Mouse (Mus musculus) ES-E14 (cell line): ENCODE data around the gene Satb2. TPM values are rescaled to one million over a fixed set of nuclear protein-coding genes. Genes with fewer than 3 reads are reported as not detected.

Experiments used
- DNase-seq: peaks from one replicate; pipeline ENCODE4 v3.0.0-alpha.2; 2013; ENCODE audit warnings: low read depth, low spot score
- H3K27ac ChIP-seq: 2 replicates; pipeline ENCODE4 v1.5.1; 2012; ENCODE audit warnings: low read depth, mild to moderate bottlenecking, low read length, moderate library complexity, mixed read lengths; ENCODE audit not compliant: poor library complexity, insufficient read depth, severe bottlenecking
- H3K36me3 ChIP-seq: 2 replicates; pipeline ENCODE4 v1.6.1; 2012; ENCODE audit warnings: mild to moderate bottlenecking, low read length, moderate library complexity, mixed read lengths; ENCODE audit not compliant: control insufficient read depth, poor library complexity, insufficient read depth, severe bottlenecking
- H3K4me1 ChIP-seq, 2 experiments: fragments of 150-350 bp in 1 of 2; sonication (generic) in 1 of 2; 2 replicates each; pipeline ENCODE4 v1.6.1; 2012; ENCODE audit warnings: low read length in 2 of 2, mild to moderate bottlenecking in 1 of 2, mixed read lengths in 1 of 2; ENCODE audit not compliant: control insufficient read depth in 2 of 2, insufficient read depth in 2 of 2, poor library complexity in 1 of 2
- H3K4me3 ChIP-seq, 2 experiments: fragments of 150-350 bp in 1 of 2; sonication (generic) in 1 of 2; 2 replicates each; pipeline ENCODE4 v1.5.1; 2012; ENCODE audit warnings: low read length in 2 of 2, low read depth in 1 of 2, mild to moderate bottlenecking in 1 of 2, mixed read lengths in 1 of 2; ENCODE audit not compliant: insufficient read depth in 1 of 2, poor library complexity in 1 of 2, severe bottlenecking in 1 of 2
- H3K9ac ChIP-seq: 2 replicates; pipeline ENCODE4 v1.6.1; 2012; ENCODE audit warnings: low read depth, mild to moderate bottlenecking, low read length, mixed read lengths; ENCODE audit not compliant: poor library complexity, insufficient read depth, severe bottlenecking
- H3K9me3 ChIP-seq: fragments of 150-350 bp; sonication (generic); 2 replicates; pipeline ENCODE4 v1.6.1; 2012; ENCODE audit warnings: low read depth, mild to moderate bottlenecking, low read length; ENCODE audit not compliant: control insufficient read depth, insufficient read depth
- CHD2 ChIP-seq: IDR thresholded peaks from 2 replicates; pipeline ENCODE4 v1.6.1; 2014; ENCODE audit warnings: mild to moderate bottlenecking, low read depth, low read length, inconsistent platforms
- HCFC1 ChIP-seq: IDR thresholded peaks from 2 replicates; pipeline ENCODE4 v1.6.1; 2012; ENCODE audit warnings: low read length, inconsistent platforms, borderline replicate concordance; ENCODE audit not compliant: insufficient read depth
- MAFK ChIP-seq: IDR thresholded peaks from 2 replicates; pipeline ENCODE4 v1.6.1; 2014; ENCODE audit warnings: mild to moderate bottlenecking, low read depth, low read length, inconsistent platforms; ENCODE audit not compliant: insufficient read depth
- ZC3H11A ChIP-seq: IDR thresholded peaks from 2 replicates; pipeline ENCODE4 v1.6.1; 2012; ENCODE audit warnings: low read depth, mild to moderate bottlenecking, inconsistent platforms, low read length, borderline replicate concordance
- ZNF384 ChIP-seq: IDR thresholded peaks from 2 replicates; pipeline ENCODE4 v1.6.1; 2012; ENCODE audit warnings: low read depth, low read length, inconsistent platforms
- in situ Hi-C, 2 experiments: fragments of 600-800 bp; cut with MboI; formaldehyde crosslinking; loops; one replicate each; pipeline ENCODE4 v1.15.1; 2025; ENCODE audit warnings: low sequenced_read_pairs in 2 of 2, inconsistent platforms in 1 of 2; ENCODE audit not compliant: unreplicated experiment in 2 of 2
- total RNA-seq: library from RNA; depleted of rRNA; stranded (reverse); fragments of 300-350 nt; gene quantifications from 2 replicates; pipeline ENCODE4 v1.2.3, GENCODE M21; 2012

The Satb2 gene
- total RNA-seq, 1 experiment, result 2.8 TPM

- H3K36me3 ChIP-seq, result no peaks in the 10 kb centered on the region
- DNase-seq, result no peak
- in situ Hi-C loops, result no loop called here
- H3K4me1 ChIP-seq, result no peaks in the 10 kb centered on the region
- TF ChIP-seq MAFK, result no peak
- no peak for TF ChIP-seq ZC3H11A
- no peak for TF ChIP-seq HCFC1
- no peak for TF ChIP-seq ZNF384
- no peak for TF ChIP-seq CHD2
- H3K27ac ChIP-seq, result no peak overlapping the region
- H3K9me3 ChIP-seq, result no peaks in the 10 kb centered on the region
- H3K9ac ChIP-seq, result no peak overlapping the region
- no peak overlapping the region for H3K4me3 ChIP-seq
These were observed 79.6 kb downstream of the Satb2 start for GRCm38 (mm10) chr1:56898606-56899396.

GRCm38 (mm10) chr1:56897492-56898180, 80.8 kb downstream of the Satb2 start:
- no peak for TF ChIP-seq ZC3H11A
- no peak for TF ChIP-seq MAFK
- Histone ChIP-seq H3K9ac (no peak overlapping the region), H3K4me3 (no peak overlapping the region), H3K36me3 (no peaks in the 10 kb centered on the region), H3K4me1 (no peaks in the 10 kb centered on the region), H3K9me3 (no peaks in the 10 kb centered on the region), H3K27ac (no peak overlapping the region)
- no peak for DNase-seq
- in situ Hi-C loops, result no loop called here

DNA sequence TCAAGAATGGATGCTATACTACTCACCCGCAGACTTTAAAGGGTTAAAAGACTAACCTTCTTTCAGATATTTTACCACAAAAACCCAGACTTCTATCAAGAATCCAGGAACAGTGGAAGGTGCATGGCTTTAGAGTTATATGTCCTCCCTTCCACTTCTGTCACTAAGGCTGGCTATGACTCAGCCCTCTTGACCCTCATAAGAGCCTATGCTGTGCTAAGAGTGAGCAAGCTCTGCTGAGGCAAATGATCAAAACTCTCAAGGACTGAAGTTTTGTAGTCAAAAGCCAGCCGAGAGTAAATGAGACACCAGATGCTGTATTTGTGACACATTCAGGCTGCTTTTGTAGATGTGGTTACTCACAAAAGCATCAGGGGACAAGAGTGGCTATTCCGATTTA, 81.8 kb downstream of the Satb2 start:
- no peak for TF ChIP-seq HCFC1
- no peak for TF ChIP-seq CHD2
- TF ChIP-seq ZC3H11A, result no peak
- TF ChIP-seq MAFK, result no peak
- no peak for TF ChIP-seq ZNF384
- H3K4me1 ChIP-seq, result no peaks in the 10 kb centered on the region

DNA sequence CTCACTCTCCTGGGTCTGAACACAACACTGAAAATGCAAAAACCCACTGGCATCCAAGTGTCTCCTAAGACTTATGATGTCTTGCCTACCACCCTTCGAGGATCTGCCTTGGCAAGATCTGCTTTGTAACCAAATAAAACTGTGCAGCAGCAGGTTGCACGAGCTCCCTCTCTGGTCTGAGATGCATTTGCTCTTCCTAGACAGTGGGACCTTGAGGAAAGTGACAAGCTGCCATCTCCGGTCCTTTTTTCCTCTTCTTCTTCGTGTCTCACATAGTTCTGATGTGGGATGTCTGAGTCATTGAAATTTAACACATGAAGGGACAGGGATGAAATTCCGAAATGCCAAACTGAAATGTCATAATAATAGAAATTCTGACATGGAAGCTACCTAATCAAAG, 85.7 kb downstream of the Satb2 start:
- TF ChIP-seq CHD2 (no peak), HCFC1 (no peak), ZNF384 (no peak), ZC3H11A (no peak), MAFK (no peak)
- DNase-seq, result no peak
- H3K4me1 ChIP-seq, result no peaks in the 10 kb centered on the region
- H3K9me3 ChIP-seq, result no peaks in the 10 kb centered on the region
- no peak overlapping the region for H3K27ac ChIP-seq
- in situ Hi-C loops, result no loop called here
- no peak overlapping the region for H3K9ac ChIP-seq
- H3K4me3 ChIP-seq, result no peak overlapping the region
- H3K36me3 ChIP-seq, result no peaks in the 10 kb centered on the region

More for the DNA sequence above, 81.8 kb downstream of the Satb2 start:
- Histone ChIP-seq H3K36me3 (no peaks in the 10 kb centered on the region), H3K27ac (no peak overlapping the region), H3K4me3 (no peak overlapping the region), H3K9me3 (no peaks in the 10 kb centered on the region), H3K9ac (no peak overlapping the region)
- in situ Hi-C loops, result no loop called here
- DNase-seq, result no peak
